Mouse (Mus musculus): ENCODE data around the gene Myh10. TPM values are rescaled to one million over a fixed set of nuclear protein-coding genes. Genes with fewer than 3 reads are reported as not detected.
"Not testable (repeated sequence)": the region's sequence is repeated elsewhere in the genome, so short reads cannot be mapped to it uniquely, and the experiment has no call there.

The Myh10 gene
- polyA plus RNA-seq, 1 experiment from 2014 or later, result 136 TPM

- peaks cover 33% of the 10 kb centered on the region for H3K36me3 ChIP-seq
- WGBS, result 91% methylated on average over 3 of the region's 3 CpGs
- H3K9me3 ChIP-seq, result no peaks in the 10 kb centered on the region
- no peaks in the 10 kb centered on the region for H3K27me3 ChIP-seq
- H3K4me2 ChIP-seq, result no peak overlapping the region
- no peaks in the 10 kb centered on the region for H3K4me1 ChIP-seq
- no peak for ATAC-seq (ENCODE audit: borderline replicate concordance, extremely low read depth, low FRiP score, low TSS enrichment)
- no peak overlapping the region for H3K4me3 ChIP-seq
- no peak overlapping the region for H3K9ac ChIP-seq
- H3K27ac ChIP-seq, result no peak overlapping the region
These were observed 37.3 kb downstream of the Myh10 start for GRCm38 (mm10) chr11:68728693-68729092.

GRCm38 (mm10) chr11:68730792-68731191 lies 39.4 kb downstream of the Myh10 start:
- no peaks in the 10 kb centered on the region for H3K27me3 ChIP-seq
- WGBS, result 85% methylated on average over 5 of the region's 5 CpGs
- no peak overlapping the region for H3K27ac ChIP-seq
- no peaks in the 10 kb centered on the region for H3K9me3 ChIP-seq
- H3K9ac ChIP-seq, result no peak overlapping the region
- ATAC-seq (ENCODE audit: borderline replicate concordance, extremely low read depth, low FRiP score, low TSS enrichment), result no peak
- H3K4me3 ChIP-seq, result no peak overlapping the region
- H3K36me3 ChIP-seq, result peaks cover 36% of the 10 kb centered on the region
- H3K4me1 ChIP-seq, result no peaks in the 10 kb centered on the region
- H3K4me2 ChIP-seq, result no peak overlapping the region

GRCm38 (mm10) chr11:68732066-68732465 lies 40.7 kb downstream of the Myh10 start:
- 91% methylated on average over 6 of the region's 6 CpGs for WGBS
- H3K4me1 ChIP-seq, result no peaks in the 10 kb centered on the region
- no peaks in the 10 kb centered on the region for H3K27me3 ChIP-seq
- H3K36me3 ChIP-seq, result peaks cover 35% of the 10 kb centered on the region
- no peak overlapping the region for H3K27ac ChIP-seq
- H3K9me3 ChIP-seq, result no peaks in the 10 kb centered on the region
- no peak overlapping the region for H3K4me2 ChIP-seq
- H3K9ac ChIP-seq, result no peak overlapping the region
- ATAC-seq (ENCODE audit: borderline replicate concordance, extremely low read depth, low FRiP score, low TSS enrichment), result no peak
- H3K4me3 ChIP-seq, result no peak overlapping the region

DNA sequence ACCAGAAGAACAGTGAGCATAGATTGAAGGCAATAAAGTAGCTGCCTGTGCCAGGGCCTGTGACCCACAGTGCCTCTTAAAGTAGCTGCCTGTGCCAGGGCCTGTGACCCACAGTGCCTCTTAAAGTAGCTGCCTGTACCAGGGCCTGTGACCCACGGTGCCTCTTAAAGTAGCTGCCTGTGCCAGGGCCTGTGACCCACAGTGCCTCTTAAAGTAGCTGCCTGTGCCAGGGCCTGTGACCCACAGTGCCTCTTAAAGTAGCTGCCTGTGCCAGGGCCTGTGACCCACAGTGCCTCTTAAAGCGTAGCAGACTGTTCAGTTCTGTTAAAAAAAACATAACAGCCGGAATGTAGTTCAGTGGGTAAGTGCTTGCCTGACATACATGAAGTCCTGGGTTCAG lies 42.0 kb downstream of the Myh10 start:
- H3K9ac ChIP-seq; H3K4me2 ChIP-seq; H3K27me3 ChIP-seq; H3K27ac ChIP-seq; H3K4me3 ChIP-seq; H3K9me3 ChIP-seq; ATAC-seq (ENCODE audit: borderline replicate concordance, extremely low read depth, low FRiP score, low TSS enrichment); H3K4me1 ChIP-seq: not testable (repeated sequence)
- H3K36me3 ChIP-seq, result peaks cover 22% of the 10 kb centered on the region
- WGBS, result 81% methylated on average over 3 of the region's 3 CpGs

DNA sequence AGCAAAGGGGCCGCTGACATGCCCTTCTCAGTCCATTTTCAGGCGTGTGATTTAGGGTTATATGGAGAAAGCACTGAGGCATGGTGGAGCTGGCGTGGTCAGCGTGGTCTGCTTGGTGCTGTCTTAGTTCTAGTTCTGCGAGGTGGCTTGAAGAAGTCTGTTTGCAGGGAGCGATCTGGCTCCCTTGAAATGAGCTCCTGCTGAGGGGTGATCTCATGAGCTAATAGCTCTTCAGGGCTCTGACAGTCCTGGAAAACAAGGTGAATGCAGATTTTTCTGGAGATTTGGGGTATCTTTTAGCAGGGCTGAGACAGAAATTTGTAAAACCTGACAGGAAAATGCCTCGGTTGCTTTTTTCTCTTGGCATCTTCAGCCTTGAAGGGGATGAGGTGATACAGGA lies 48.1 kb downstream of the Myh10 start:
- H3K4me1 ChIP-seq, result no peaks in the 10 kb centered on the region
- no peak overlapping the region for H3K4me2 ChIP-seq
- H3K9ac ChIP-seq, result no peak overlapping the region
- no peaks in the 10 kb centered on the region for H3K9me3 ChIP-seq
- H3K27ac ChIP-seq, result no peak overlapping the region
- WGBS, result 82% methylated on average over 7 of the region's 7 CpGs
- H3K27me3 ChIP-seq, result no peaks in the 10 kb centered on the region
- no peak for ATAC-seq (ENCODE audit: borderline replicate concordance, extremely low read depth, low FRiP score, low TSS enrichment)
- H3K36me3 ChIP-seq, result peaks cover 22% of the 10 kb centered on the region
- H3K4me3 ChIP-seq, result no peak overlapping the region

- Histone ChIP-seq H3K4me2 (no peak overlapping the region), H3K27ac (no peak overlapping the region), H3K9ac (no peak overlapping the region), H3K4me3 (no peak overlapping the region), H3K4me1 (no peaks in the 10 kb centered on the region), H3K36me3 (peaks cover 27% of the 10 kb centered on the region), H3K27me3 (no peaks in the 10 kb centered on the region), H3K9me3 (no peaks in the 10 kb centered on the region)
- 88% methylated on average over 2 of the region's 2 CpGs for WGBS
- ATAC-seq (ENCODE audit: borderline replicate concordance, extremely low read depth, low FRiP score, low TSS enrichment), result no peak
These were observed 51.3 kb downstream of the Myh10 start for GRCm38 (mm10) chr11:68742658-68743057.

- no peak overlapping the region for H3K4me2 ChIP-seq
- H3K9ac ChIP-seq, result no peak overlapping the region
- WGBS, result 78% methylated on average over 3 of the region's 3 CpGs
- H3K36me3 ChIP-seq, result peaks cover 40% of the 10 kb centered on the region
- H3K27ac ChIP-seq, result no peak overlapping the region
- ATAC-seq (ENCODE audit: borderline replicate concordance, extremely low read depth, low FRiP score, low TSS enrichment), result no peak
- no peak overlapping the region for H3K4me3 ChIP-seq
- no peaks in the 10 kb centered on the region for H3K27me3 ChIP-seq
- no peaks in the 10 kb centered on the region for H3K9me3 ChIP-seq
- H3K4me1 ChIP-seq, result no peaks in the 10 kb centered on the region
These were observed 52.8 kb downstream of the Myh10 start for GRCm38 (mm10) chr11:68744150-68744549.

GRCm38 (mm10) chr11:68745374-68746200 lies 54.2 kb downstream of the Myh10 start:
- H3K36me3 ChIP-seq, result peaks cover 39% of the 10 kb centered on the region
- H3K27ac ChIP-seq, result no peak overlapping the region

GRCm38 (mm10) chr11:68748121-68748520 lies 56.8 kb downstream of the Myh10 start:
- H3K36me3 ChIP-seq, result peaks cover 50% of the 10 kb centered on the region
- no peak for ATAC-seq (ENCODE audit: borderline replicate concordance, extremely low read depth, low FRiP score, low TSS enrichment)

More at GRCm38 (mm10) chr11:68745374-68746200, 54.2 kb downstream of the Myh10 start:
- no peak overlapping the region for H3K4me3 ChIP-seq
- no peak for ATAC-seq (ENCODE audit: borderline replicate concordance, extremely low read depth, low FRiP score, low TSS enrichment)
- no peak overlapping the region for H3K9ac ChIP-seq
- 76% methylated on average over 16 of the region's 16 CpGs for WGBS
- H3K9me3 ChIP-seq, result no peaks in the 10 kb centered on the region
- H3K4me1 ChIP-seq, result no peaks in the 10 kb centered on the region
- no peaks in the 10 kb centered on the region for H3K27me3 ChIP-seq
- H3K4me2 ChIP-seq, result no peak overlapping the region

DNA sequence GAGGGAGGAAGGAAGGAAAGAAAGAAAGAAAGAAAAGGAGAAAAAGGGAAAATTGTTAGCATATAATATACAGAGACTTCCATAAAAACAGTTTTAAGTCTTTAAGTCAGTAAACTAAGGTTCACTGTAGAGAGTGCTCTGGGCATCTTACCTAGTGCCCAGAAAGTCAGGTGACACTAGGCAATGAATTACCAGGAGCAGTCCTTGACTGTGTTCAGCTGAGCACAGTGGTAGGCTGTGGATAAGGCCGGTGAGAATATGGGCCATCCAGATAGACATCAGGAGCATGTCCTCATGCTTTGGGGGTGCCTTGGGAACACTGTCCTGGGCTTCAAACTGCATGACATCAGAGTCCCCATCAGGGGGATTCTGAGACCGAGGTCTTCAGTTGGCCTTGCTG lies 58.8 kb downstream of the Myh10 start:
- WGBS, result 86% methylated on average over 2 of the region's 2 CpGs
- Histone ChIP-seq H3K9me3 (no peaks in the 10 kb centered on the region), H3K4me1 (no peaks in the 10 kb centered on the region), H3K27me3 (no peaks in the 10 kb centered on the region), H3K9ac (no peak overlapping the region), H3K27ac (no peak overlapping the region), H3K4me3 (no peak overlapping the region), H3K4me2 (no peak overlapping the region), H3K36me3 (peaks cover 49% of the 10 kb centered on the region)
- ATAC-seq (ENCODE audit: borderline replicate concordance, extremely low read depth, low FRiP score, low TSS enrichment), result no peak

More at GRCm38 (mm10) chr11:68748121-68748520, 56.8 kb downstream of the Myh10 start:
- Histone ChIP-seq H3K27ac (no peak overlapping the region), H3K4me1 (no peaks in the 10 kb centered on the region), H3K9me3 (no peaks in the 10 kb centered on the region), H3K4me3 (no peak overlapping the region), H3K27me3 (no peaks in the 10 kb centered on the region), H3K9ac (no peak overlapping the region), H3K4me2 (no peak overlapping the region)
- WGBS, result 80% methylated on average over 5 of the region's 5 CpGs

DNA sequence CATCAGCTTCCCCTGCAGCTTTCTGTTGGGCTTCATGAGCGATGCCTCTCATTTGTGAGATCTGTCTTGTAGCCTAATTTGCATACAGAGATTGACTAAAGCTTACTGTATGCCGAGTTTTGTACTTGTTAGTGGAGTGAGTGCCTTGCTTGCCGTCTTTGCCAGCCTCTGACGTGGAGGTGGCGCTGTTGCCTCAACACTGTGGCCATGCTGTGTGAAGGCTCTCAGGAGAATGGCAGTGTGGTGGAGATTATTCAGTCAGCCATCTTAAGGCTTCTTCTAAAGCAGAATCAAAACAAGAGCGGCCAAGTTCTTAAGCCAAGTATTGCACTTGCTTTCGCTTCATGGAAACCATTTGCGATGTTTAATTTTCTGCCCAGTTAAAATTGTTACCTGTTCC lies 59.6 kb downstream of the Myh10 start:
- no peak overlapping the region for H3K27ac ChIP-seq
- H3K9ac ChIP-seq, result no peak overlapping the region
- no peaks in the 10 kb centered on the region for H3K9me3 ChIP-seq
- peaks cover 42% of the 10 kb centered on the region for H3K36me3 ChIP-seq
- no peak overlapping the region for H3K4me3 ChIP-seq
- no peak for ATAC-seq (ENCODE audit: borderline replicate concordance, extremely low read depth, low FRiP score, low TSS enrichment)
- H3K4me2 ChIP-seq, result no peak overlapping the region
- 84% methylated on average over 8 of the region's 8 CpGs for WGBS
- H3K4me1 ChIP-seq, result no peaks in the 10 kb centered on the region
- no peaks in the 10 kb centered on the region for H3K27me3 ChIP-seq

- H3K9me3 ChIP-seq, result no peaks in the 10 kb centered on the region
- ATAC-seq (ENCODE audit: borderline replicate concordance, extremely low read depth, low FRiP score, low TSS enrichment), result no peak
- H3K4me2 ChIP-seq, result no peak overlapping the region
- H3K9ac ChIP-seq, result no peak overlapping the region
- no peak overlapping the region for H3K4me3 ChIP-seq
- H3K27ac ChIP-seq, result no peak overlapping the region
- no peaks in the 10 kb centered on the region for H3K27me3 ChIP-seq
- H3K36me3 ChIP-seq, result peaks cover 15% of the 10 kb centered on the region
- WGBS, result 75% methylated on average over 7 of the region's 7 CpGs
- H3K4me1 ChIP-seq, result no peaks in the 10 kb centered on the region
These were observed 62.9 kb downstream of the Myh10 start for GRCm38 (mm10) chr11:68754283-68754682.

Data from lung, embryonic 15.5 days (tissue).